Mouse (Mus musculus) forebrain, postnatal 0 days (tissue): ENCODE results near the gene Mindy1. TPM values are rescaled to one million over a fixed set of nuclear protein-coding genes. Genes with fewer than 3 reads are reported as not detected.

Experiments used
- ATAC-seq: fragments of 200-750 bp; cut with Nextera tagmentation; 2 replicates; pipeline ENCODE4 v1.8.0; 2017; ENCODE audit warnings: mild to moderate bottlenecking, moderate library complexity
- DNase-seq: peaks from one replicate; pipeline ENCODE4 v3.0.0-alpha.2; 2015
- H3K27ac ChIP-seq: fragments of 300-500 bp; sonication (generic); 2 replicates; pipeline ENCODE4 v1.5.1; 2014; ENCODE audit warnings: low read depth, mild to moderate bottlenecking, antibody characterized with exemption, low read length, moderate library complexity, mixed read lengths
- H3K27me3 ChIP-seq: fragments of 300-500 bp; sonication (generic); 2 replicates; pipeline ENCODE4 v1.6.1; 2014; ENCODE audit warnings: mild to moderate bottlenecking, low read length, mixed read lengths; ENCODE audit not compliant: insufficient read depth
- H3K36me3 ChIP-seq: fragments of 300-500 bp; sonication (generic); 2 replicates; pipeline ENCODE4 v1.6.1; 2014; ENCODE audit warnings: mild to moderate bottlenecking, moderate library complexity; ENCODE audit not compliant: insufficient read depth
- H3K4me1 ChIP-seq: fragments of 300-500 bp; sonication (generic); 2 replicates; pipeline ENCODE4 v1.6.1; 2014; ENCODE audit warnings: antibody characterized with exemption; ENCODE audit not compliant: insufficient read depth
- H3K4me2 ChIP-seq: fragments of 300-500 bp; sonication (generic); 2 replicates; pipeline ENCODE4 v1.6.1; 2014; ENCODE audit warnings: low read depth, mild to moderate bottlenecking, moderate library complexity
- H3K4me3 ChIP-seq: fragments of 300-500 bp; sonication (generic); 2 replicates; pipeline ENCODE4 v1.5.1; 2014; ENCODE audit warnings: low read depth, low read length, mixed read lengths
- H3K9ac ChIP-seq: fragments of 300-500 bp; sonication (generic); 2 replicates; pipeline ENCODE4 v1.6.1; 2014; ENCODE audit warnings: mild to moderate bottlenecking
- H3K9me3 ChIP-seq: fragments of 300-500 bp; sonication (generic); 2 replicates; pipeline ENCODE4 v1.6.1; 2016; ENCODE audit warnings: low read length
- CTCF ChIP-seq: sonication (generic); IDR thresholded peaks from 2 replicates; pipeline ENCODE4 v1.5.1; 2016; ENCODE audit warnings: antibody characterized with exemption, control low read depth, low read depth
- WGBS: fragments of 180-500 bp; shearing (Covaris S2); extraction: QIAGEN DNeasy Blood & Tissue Kit; methylation state at CpG from one replicate; pipeline ENCODE4 v1.1.7; 2014; 5-methylcytosine and 5-hydroxymethylcytosine counted together
- polyA plus RNA-seq: library from polyadenylated mRNA; unstranded; fragments of >200 nt; fragmentation: Nextera tagmentation; extraction: Ambion mirVana; gene quantifications from 2 replicates; pipeline ENCODE4 v1.2.1, GENCODE M21; 2015
- total RNA-seq: library from RNA; depleted of rRNA; stranded (reverse); fragments of >200 nt; gene quantifications from 2 replicates; pipeline ENCODE4 v1.2.3, GENCODE M21; 2014

The Mindy1 gene
- total and polyA plus RNA-seq, 2 experiments from 2014 or later, result 35.4 to 38.9 TPM

DNA sequence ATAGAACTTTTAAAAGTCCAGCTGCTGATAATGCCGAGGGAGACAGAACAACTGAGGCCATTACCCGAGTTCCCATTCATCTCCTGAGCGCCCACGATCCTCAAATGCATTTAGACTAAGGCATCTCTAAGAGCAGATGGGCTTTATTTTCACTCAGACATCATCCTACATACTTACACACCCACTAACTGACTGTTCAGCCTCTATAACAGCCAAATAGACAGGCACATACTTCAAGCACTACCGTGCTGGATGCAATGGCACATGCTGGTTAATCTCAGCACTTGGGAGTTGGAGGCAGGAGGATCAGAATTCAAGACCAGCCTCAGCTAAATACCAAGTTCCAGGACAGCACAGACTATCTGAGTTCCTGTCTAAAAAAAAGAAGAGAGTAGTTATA is 11.4 kb upstream of the Mindy1 start:
- Histone ChIP-seq H3K36me3 (peaks cover 26% of the 10 kb centered on the region), H3K4me2 (no peak overlapping the region), H3K4me3 (no peak overlapping the region), H3K27ac (no peak overlapping the region), H3K9me3 (no peaks in the 10 kb centered on the region), H3K27me3 (no peaks in the 10 kb centered on the region), H3K4me1 (no peaks in the 10 kb centered on the region), H3K9ac (no peak overlapping the region)
- TF ChIP-seq CTCF, result no peak
- DNase-seq (no peak), ATAC-seq (no peak)
- 76% methylated on average over 5 of the region's 5 CpGs for WGBS

DNA sequence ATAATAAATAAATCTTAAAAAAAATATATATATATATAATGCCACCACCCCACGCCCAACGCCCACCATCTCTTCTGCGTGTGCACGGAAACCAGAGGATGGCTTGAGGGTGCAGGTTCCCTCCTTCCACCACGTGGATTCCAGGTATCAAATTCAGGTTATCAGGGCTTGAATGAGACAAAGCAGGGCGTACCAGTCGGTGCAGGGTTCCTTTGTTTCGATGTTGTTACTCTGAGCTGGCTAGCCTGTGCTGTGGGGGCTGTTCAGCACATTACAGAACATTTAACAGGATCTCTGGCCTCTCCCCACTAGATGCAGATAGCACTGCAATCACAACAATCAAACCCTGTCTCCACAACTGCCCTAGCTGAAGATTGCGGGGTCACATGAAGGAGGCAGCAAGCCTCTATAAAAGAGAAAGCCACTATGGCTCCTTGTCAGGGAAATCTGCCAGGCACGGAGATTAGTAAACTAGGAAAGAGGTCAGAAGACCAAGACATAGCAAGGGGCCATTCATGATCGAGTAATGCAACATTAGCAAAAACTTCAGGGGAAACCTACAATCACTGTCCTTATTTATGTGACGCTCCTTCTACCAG is 10.3 kb upstream of the Mindy1 start:
- H3K36me3 ChIP-seq, result peaks cover 21% of the 10 kb centered on the region
- whole genome bisulfite sequencing, result 81% methylated on average over 12 of the region's 12 CpGs
- no peak overlapping the region for H3K4me3 ChIP-seq
- no peaks in the 10 kb centered on the region for H3K4me1 ChIP-seq
- ATAC-seq, result no peak
- no peak overlapping the region for H3K9ac ChIP-seq
- no peaks in the 10 kb centered on the region for H3K27me3 ChIP-seq
- H3K9me3 ChIP-seq, result no peaks in the 10 kb centered on the region
- no peak overlapping the region for H3K27ac ChIP-seq
- H3K4me2 ChIP-seq, result no peak overlapping the region
- DNase-seq, result no peak
- no peak for TF ChIP-seq CTCF

DNA sequence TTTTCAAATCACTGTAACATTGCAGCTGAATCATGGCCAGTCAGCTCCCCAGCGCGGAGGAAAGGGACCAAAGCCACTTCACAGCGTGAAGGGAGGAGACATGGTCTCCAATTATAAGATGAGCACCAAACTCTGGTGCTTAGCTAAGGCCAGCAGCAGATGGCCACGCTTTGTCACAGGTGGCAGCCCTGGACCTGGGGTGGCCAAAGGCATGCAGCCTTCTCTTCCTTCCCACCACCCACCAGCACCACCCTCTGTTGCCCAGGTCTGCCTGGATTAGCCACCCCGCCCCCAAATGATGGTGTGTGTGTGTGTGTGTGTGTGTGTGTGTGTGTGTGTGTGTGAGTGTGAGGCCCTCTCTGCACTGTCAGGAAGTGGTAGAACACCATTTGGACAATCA is 7.7 kb upstream of the Mindy1 start:
- Histone ChIP-seq H3K4me2 (no peak overlapping the region), H3K4me3 (no peak overlapping the region), H3K9ac (no peak overlapping the region), H3K9me3 (no peaks in the 10 kb centered on the region), H3K36me3 (peaks cover 7% of the 10 kb centered on the region; the same call in 1 of the 2 replicates), H3K27me3 (no peaks in the 10 kb centered on the region), H3K4me1 (no peaks in the 10 kb centered on the region), H3K27ac (no peak overlapping the region)
- DNase-seq, result no peak
- WGBS, result 80% methylated on average over 5 of the region's 5 CpGs
- no peak for ATAC-seq
- no peak for TF ChIP-seq CTCF

DNA sequence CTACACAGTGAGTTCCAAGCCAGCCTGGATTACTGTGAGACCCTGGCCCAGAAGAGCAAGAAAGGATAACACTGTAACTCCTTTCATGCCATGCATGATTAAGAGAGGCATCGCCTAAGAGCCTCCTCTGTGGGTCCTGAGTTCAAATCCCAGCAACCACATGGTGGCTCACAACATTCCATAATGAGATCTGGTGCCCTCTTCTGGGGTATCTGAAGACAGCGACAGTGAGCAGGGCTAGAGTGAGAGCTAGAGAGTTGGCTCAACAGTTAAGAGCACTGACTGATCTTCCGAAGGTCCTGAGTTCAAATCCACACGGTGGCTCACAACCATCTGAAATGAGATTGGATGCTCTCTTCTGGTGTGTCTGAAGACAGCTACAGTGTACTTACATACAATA is 6.7 kb upstream of the Mindy1 start:
- ATAC-seq (no peak), DNase-seq (no peak)
- no peaks in the 10 kb centered on the region for H3K4me1 ChIP-seq
- WGBS, result 90% methylated on average over 4 of the region's 4 CpGs
- H3K27me3 ChIP-seq, result no peaks in the 10 kb centered on the region
- TF ChIP-seq CTCF, result no peak; the same call in 1 of the 2 replicates
- no peaks in the 10 kb centered on the region for H3K9me3 ChIP-seq
- H3K4me3 ChIP-seq, result no peak overlapping the region
- H3K36me3 ChIP-seq, result peaks cover 3% of the 10 kb centered on the region; the same call in 1 of the 2 replicates
- H3K4me2 ChIP-seq, result no peak overlapping the region
- no peak overlapping the region for H3K9ac ChIP-seq
- H3K27ac ChIP-seq, result no peak overlapping the region

DNA sequence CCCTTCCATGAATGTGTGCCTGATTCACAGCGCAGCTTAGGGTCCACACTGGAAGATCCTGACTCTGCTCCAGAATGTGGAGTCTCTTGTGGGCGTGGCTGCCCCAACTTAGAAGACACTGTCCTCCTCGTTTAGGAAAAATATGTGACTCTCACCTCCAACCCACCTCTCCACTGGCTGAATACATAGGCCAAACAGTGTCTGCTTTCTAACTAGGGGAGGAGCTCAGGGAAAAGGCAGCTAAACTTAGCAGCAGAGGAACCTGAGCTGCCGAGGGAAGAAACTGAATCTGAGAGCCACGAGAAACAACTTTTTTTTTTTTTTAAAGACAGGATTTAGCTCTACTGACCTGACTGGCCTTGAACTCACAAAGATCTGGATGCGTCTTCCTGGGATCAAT is 6.0 kb upstream of the Mindy1 start:
- Histone ChIP-seq H3K36me3 (no peaks in the 10 kb centered on the region; the same call in 1 of the 2 replicates), H3K9ac (no peak overlapping the region), H3K27me3 (no peaks in the 10 kb centered on the region), H3K4me1 (no peaks in the 10 kb centered on the region), H3K27ac (no peak overlapping the region), H3K4me3 (no peak overlapping the region), H3K4me2 (no peak overlapping the region), H3K9me3 (no peaks in the 10 kb centered on the region)
- 84% methylated on average over 6 of the region's 6 CpGs for WGBS
- ATAC-seq, result no peak
- no peak for TF ChIP-seq CTCF
- DNase-seq, result no peak

DNA sequence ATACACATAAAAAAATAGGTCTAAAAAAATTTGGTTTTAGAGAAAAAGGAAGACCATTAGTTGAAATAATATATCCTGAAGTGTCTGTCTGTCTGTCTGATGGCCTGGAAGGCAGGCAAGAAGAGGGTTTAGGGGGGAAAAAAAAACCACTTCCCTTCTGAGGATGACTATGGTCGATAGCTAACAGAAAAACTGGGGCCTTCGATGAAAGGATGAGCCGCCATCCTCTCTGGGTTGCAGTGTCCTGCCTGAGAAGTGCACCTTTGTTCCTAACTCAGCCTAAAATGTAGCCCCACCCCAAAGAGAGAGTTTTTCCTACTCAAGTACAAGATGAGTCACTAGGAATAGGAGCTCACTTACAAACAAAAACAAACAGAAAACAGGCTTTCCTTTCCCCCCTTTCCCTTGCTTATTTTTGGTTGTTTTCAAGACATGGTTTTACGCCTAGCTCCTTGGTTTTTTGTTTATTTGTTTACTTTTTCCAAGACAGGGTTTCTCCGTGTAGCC is 4.7 kb upstream of the Mindy1 start:
- Histone ChIP-seq H3K9ac (no peak overlapping the region), H3K36me3 (no peaks in the 10 kb centered on the region; the same call in 1 of the 2 replicates), H3K4me1 (no peaks in the 10 kb centered on the region), H3K4me3 (no peak overlapping the region), H3K4me2 (no peak overlapping the region), H3K27ac (no peak overlapping the region), H3K27me3 (no peaks in the 10 kb centered on the region), H3K9me3 (no peaks in the 10 kb centered on the region)
- DNase-seq (no peak), ATAC-seq (no peak)
- 87% methylated on average over 5 of the region's 5 CpGs for WGBS
- TF ChIP-seq CTCF, result no peak

DNA sequence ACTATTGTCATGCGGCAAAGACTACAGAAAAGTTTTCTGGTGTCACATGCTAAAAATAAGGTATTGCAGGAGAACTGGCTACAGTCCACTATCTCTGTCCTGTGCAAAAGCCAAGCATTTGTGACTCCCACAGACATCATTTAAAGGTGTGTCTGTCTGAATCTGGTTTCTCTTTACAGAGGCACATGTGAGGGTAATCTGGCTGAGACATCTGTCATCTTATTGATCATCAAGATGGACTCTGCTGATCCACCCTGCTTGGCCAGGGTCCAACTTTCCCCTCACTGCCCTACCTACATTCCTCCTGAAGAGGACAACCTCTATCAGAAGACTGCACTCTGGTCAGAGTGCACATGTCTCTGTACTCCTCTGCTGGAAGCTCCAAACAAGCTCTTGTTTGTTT is 4.0 kb upstream of the Mindy1 start:
- H3K4me2 ChIP-seq, result no peak overlapping the region
- no peak overlapping the region for H3K9ac ChIP-seq
- H3K4me1 ChIP-seq, result no peaks in the 10 kb centered on the region
- H3K4me3 ChIP-seq, result no peak overlapping the region
- DNase-seq (no peak), ATAC-seq (no peak)
- no peak overlapping the region for H3K27ac ChIP-seq
- H3K27me3 ChIP-seq, result no peaks in the 10 kb centered on the region
- no peaks in the 10 kb centered on the region for H3K9me3 ChIP-seq
- no peaks in the 10 kb centered on the region; the same call in 1 of the 2 replicates for H3K36me3 ChIP-seq
- no peak for TF ChIP-seq CTCF
- 94% methylated on average over 1 of the region's 1 CpGs for WGBS
